Mouse (Mus musculus): ENCODE measurements around the gene Auts2. TPM values are rescaled to one million over a fixed set of nuclear protein-coding genes. Genes with fewer than 3 reads are reported as not detected.

Auts2 gene
- polyA plus RNA-seq, 1 experiment from 2014 or later: 1.6 TPM

GRCm38 (mm10) chr5:132206220-132206619 is 336.9 kb downstream of the Auts2 start:
- no peak overlapping the region for H3K4me2 ChIP-seq
- no peaks in the 10 kb centered on the region for H3K27me3 ChIP-seq
- WGBS (ENCODE audit: insufficient replicate concordance): 73% methylated on average over 1 of the region's 1 CpGs
- no peak overlapping the region for H3K4me3 ChIP-seq (replicated peaks)
- no peak overlapping the region for H3K9ac ChIP-seq
- H3K9me3 ChIP-seq (replicated peaks): no peaks in the 10 kb centered on the region
- H3K36me3 ChIP-seq (replicated peaks): no peaks in the 10 kb centered on the region
- no peaks in the 10 kb centered on the region for H3K4me1 ChIP-seq (replicated peaks)
- no peak for ATAC-seq (ENCODE audit: insufficient read depth)
- H3K27ac ChIP-seq (replicated peaks): no peak overlapping the region

- Histone ChIP-seq H3K9ac (no peak overlapping the region), H3K9me3 (replicated peaks) (no peaks in the 10 kb centered on the region), H3K36me3 (replicated peaks) (no peaks in the 10 kb centered on the region), H3K27ac (replicated peaks) (no peak overlapping the region), H3K27me3 (no peaks in the 10 kb centered on the region), H3K4me3 (replicated peaks) (no peak overlapping the region), H3K4me1 (replicated peaks) (no peaks in the 10 kb centered on the region), H3K4me2 (no peak overlapping the region)
- 69% methylated on average over 11 of the region's 11 CpGs for WGBS (ENCODE audit: insufficient replicate concordance)
- ATAC-seq (ENCODE audit: insufficient read depth): no peak
Measured at GRCm38 (mm10) chr5:132203846-132204245, 339.3 kb downstream of the Auts2 start.

GRCm38 (mm10) chr5:132201077-132201645 is 342.0 kb downstream of the Auts2 start:
- Histone ChIP-seq H3K4me3 (replicated peaks) (no peak overlapping the region), H3K9me3 (replicated peaks) (no peaks in the 10 kb centered on the region), H3K9ac (no peak overlapping the region), H3K27me3 (no peaks in the 10 kb centered on the region), H3K4me2 (no peak overlapping the region), H3K4me1 (replicated peaks) (no peaks in the 10 kb centered on the region), H3K36me3 (replicated peaks) (no peaks in the 10 kb centered on the region), H3K27ac (replicated peaks) (no peak overlapping the region)
- WGBS (ENCODE audit: insufficient replicate concordance): 27% methylated on average over 4 of the region's 4 CpGs
- no peak for ATAC-seq (ENCODE audit: insufficient read depth)

GRCm38 (mm10) chr5:132200595-132200994 is 342.5 kb downstream of the Auts2 start:
- Histone ChIP-seq H3K4me2 (no peak overlapping the region), H3K27ac (replicated peaks) (no peak overlapping the region), H3K4me1 (replicated peaks) (no peaks in the 10 kb centered on the region), H3K36me3 (replicated peaks) (no peaks in the 10 kb centered on the region), H3K9me3 (replicated peaks) (no peaks in the 10 kb centered on the region), H3K4me3 (replicated peaks) (no peak overlapping the region), H3K9ac (no peak overlapping the region), H3K27me3 (no peaks in the 10 kb centered on the region)
- no peak for ATAC-seq (ENCODE audit: insufficient read depth)
- 37% methylated on average over 4 of the region's 4 CpGs for WGBS (ENCODE audit: insufficient replicate concordance)

GRCm38 (mm10) chr5:132195048-132195533 is 348.1 kb downstream of the Auts2 start:
- Histone ChIP-seq H3K4me2 (no peak overlapping the region), H3K27me3 (no peaks in the 10 kb centered on the region), H3K4me1 (replicated peaks) (no peaks in the 10 kb centered on the region), H3K9me3 (replicated peaks) (no peaks in the 10 kb centered on the region), H3K27ac (replicated peaks) (no peak overlapping the region), H3K4me3 (replicated peaks) (no peak overlapping the region), H3K36me3 (replicated peaks) (no peaks in the 10 kb centered on the region), H3K9ac (no peak overlapping the region)
- ATAC-seq (ENCODE audit: insufficient read depth): no peak
- WGBS (ENCODE audit: insufficient replicate concordance): 39% methylated on average over 6 of the region's 6 CpGs

GRCm38 (mm10) chr5:132190190-132190589 is 353.0 kb downstream of the Auts2 start:
- no peak overlapping the region for H3K9ac ChIP-seq
- ATAC-seq (ENCODE audit: insufficient read depth): no peak
- WGBS (ENCODE audit: insufficient replicate concordance): 66% methylated on average over 4 of the region's 4 CpGs

GRCm38 (mm10) chr5:132186659-132187058 is 356.5 kb downstream of the Auts2 start:
- Histone ChIP-seq H3K4me1 (replicated peaks) (0 out of 2 replicates have a peak, but pooled peaks cover 4% of the 10 kb centered on the region), H3K4me2 (no peak overlapping the region), H3K4me3 (replicated peaks) (no peak overlapping the region), H3K9ac (no peak overlapping the region), H3K9me3 (replicated peaks) (no peaks in the 10 kb centered on the region), H3K27ac (replicated peaks) (no peak overlapping the region), H3K27me3 (no peaks in the 10 kb centered on the region), H3K36me3 (replicated peaks) (no peaks in the 10 kb centered on the region)
- ATAC-seq (ENCODE audit: insufficient read depth): no peak
- 54% methylated on average over 3 of the region's 3 CpGs for WGBS (ENCODE audit: insufficient replicate concordance)

More at GRCm38 (mm10) chr5:132190190-132190589, 353.0 kb downstream of the Auts2 start:
- Histone ChIP-seq H3K4me1 (replicated peaks) (0 out of 2 replicates have a peak, but pooled peaks cover 4% of the 10 kb centered on the region), H3K27ac (replicated peaks) (no peak overlapping the region), H3K9me3 (replicated peaks) (no peaks in the 10 kb centered on the region), H3K36me3 (replicated peaks) (no peaks in the 10 kb centered on the region), H3K27me3 (no peaks in the 10 kb centered on the region), H3K4me2 (no peak overlapping the region), H3K4me3 (replicated peaks) (no peak overlapping the region)

- H3K4me3 ChIP-seq (replicated peaks): no peak overlapping the region
- no peaks in the 10 kb centered on the region for H3K36me3 ChIP-seq (replicated peaks)
- no peaks in the 10 kb centered on the region for H3K9me3 ChIP-seq (replicated peaks)
- H3K4me1 ChIP-seq (replicated peaks): 0 out of 2 replicates have a peak, but pooled peaks cover 4% of the 10 kb centered on the region
- no peak overlapping the region for H3K4me2 ChIP-seq
- H3K9ac ChIP-seq: no peak overlapping the region
- 68% methylated on average over 7 of the region's 7 CpGs for WGBS (ENCODE audit: insufficient replicate concordance)
- no peak overlapping the region for H3K27ac ChIP-seq (replicated peaks)
- H3K27me3 ChIP-seq: no peaks in the 10 kb centered on the region
- no peak for ATAC-seq (ENCODE audit: insufficient read depth)
Measured at GRCm38 (mm10) chr5:132186221-132186620, 356.9 kb downstream of the Auts2 start.

- Histone ChIP-seq H3K4me2 (no peak overlapping the region), H3K27ac (replicated peaks) (no peak overlapping the region), H3K27me3 (no peaks in the 10 kb centered on the region), H3K4me1 (replicated peaks) (0 out of 2 replicates have a peak, but pooled peaks cover 4% of the 10 kb centered on the region), H3K4me3 (replicated peaks) (no peak overlapping the region), H3K36me3 (replicated peaks) (no peaks in the 10 kb centered on the region), H3K9ac (no peak overlapping the region), H3K9me3 (replicated peaks) (no peaks in the 10 kb centered on the region)
- ATAC-seq (ENCODE audit: insufficient read depth): peak; percentile 64
- 38% methylated on average over 4 of the region's 4 CpGs for WGBS (ENCODE audit: insufficient replicate concordance)
Measured at GRCm38 (mm10) chr5:132184395-132185095, 358.6 kb downstream of the Auts2 start.

- H3K36me3 ChIP-seq (replicated peaks): no peaks in the 10 kb centered on the region
- 78% methylated on average over 9 of the region's 9 CpGs for WGBS (ENCODE audit: insufficient replicate concordance)
- H3K9me3 ChIP-seq (replicated peaks): no peaks in the 10 kb centered on the region
- H3K4me3 ChIP-seq (replicated peaks): no peak overlapping the region
- 0 out of 2 replicates have a peak, but pooled peaks cover 4% of the 10 kb centered on the region for H3K4me1 ChIP-seq (replicated peaks)
- no peaks in the 10 kb centered on the region for H3K27me3 ChIP-seq
- H3K27ac ChIP-seq (replicated peaks): no peak overlapping the region
- H3K4me2 ChIP-seq: no peak overlapping the region
- H3K9ac ChIP-seq: no peak overlapping the region
- no peak for ATAC-seq (ENCODE audit: insufficient read depth)
Measured at GRCm38 (mm10) chr5:132182077-132182476, 361.1 kb downstream of the Auts2 start.

GRCm38 (mm10) chr5:132170010-132170409 is 373.1 kb downstream of the Auts2 start:
- no peaks in the 10 kb centered on the region for H3K36me3 ChIP-seq (replicated peaks)
- no peak overlapping the region for H3K9ac ChIP-seq
- no peaks in the 10 kb centered on the region for H3K27me3 ChIP-seq
- no peak overlapping the region for H3K4me3 ChIP-seq (replicated peaks)
- no peaks in the 10 kb centered on the region for H3K9me3 ChIP-seq (replicated peaks)
- H3K4me1 ChIP-seq (replicated peaks): no peaks in the 10 kb centered on the region
- no peak overlapping the region for H3K27ac ChIP-seq (replicated peaks)
- WGBS (ENCODE audit: insufficient replicate concordance): 78% methylated on average over 8 of the region's 8 CpGs
- H3K4me2 ChIP-seq: no peak overlapping the region
- no peak for ATAC-seq (ENCODE audit: insufficient read depth)

All from liver, embryonic 15.5 days (tissue).